Mouse (Mus musculus) midbrain, embryonic 16.5 days (tissue): ENCODE results near the gene 4921530L21Rik. TPM values are rescaled to one million over a fixed set of nuclear protein-coding genes. Genes with fewer than 3 reads are reported as not detected.

Source experiments
- ATAC-seq: fragments of 200-750 bp; cut with Nextera tagmentation; 2 replicates; pipeline ENCODE4 v1.8.0; 2017; ENCODE audit warnings: moderate TSS enrichment
- H3K27ac ChIP-seq: fragments of 300-500 bp; sonication (generic); 2 replicates; pipeline ENCODE4 v1.5.1; 2014; ENCODE audit warnings: mild to moderate bottlenecking, low read length, mixed read lengths
- H3K27me3 ChIP-seq: fragments of 300-500 bp; sonication (generic); 2 replicates; pipeline ENCODE4 v1.6.1; 2014; ENCODE audit warnings: low read depth, low read length, mixed read lengths; ENCODE audit not compliant: control insufficient read depth, insufficient read depth
- H3K36me3 ChIP-seq: fragments of 300-500 bp; sonication (generic); 2 replicates; pipeline ENCODE4 v1.6.1; 2014; ENCODE audit warnings: mild to moderate bottlenecking, low read length, moderate library complexity, mixed read lengths; ENCODE audit not compliant: control insufficient read depth, insufficient read depth
- H3K4me1 ChIP-seq: fragments of 300-500 bp; sonication (generic); 2 replicates; pipeline ENCODE4 v1.6.1; 2014; ENCODE audit warnings: mild to moderate bottlenecking, low read length, mixed read lengths; ENCODE audit not compliant: control insufficient read depth, insufficient read depth
- H3K4me2 ChIP-seq: fragments of 300-500 bp; sonication (generic); 2 replicates; pipeline ENCODE4 v1.6.1; 2014; ENCODE audit warnings: mild to moderate bottlenecking, low read length, mixed read lengths
- H3K4me3 ChIP-seq: fragments of 300-500 bp; sonication (generic); 2 replicates; pipeline ENCODE4 v1.5.1; 2014; ENCODE audit warnings: low read depth, mild to moderate bottlenecking, low read length, moderate library complexity, mixed read lengths
- H3K9ac ChIP-seq: fragments of 300-500 bp; sonication (generic); 2 replicates; pipeline ENCODE4 v1.6.1; 2014; ENCODE audit warnings: low read depth, low read length, mixed read lengths
- H3K9me3 ChIP-seq: fragments of 300-500 bp; sonication (generic); replicated peaks from 2 replicates; pipeline ENCODE4 v1.6.1; 2014; ENCODE audit warnings: mild to moderate bottlenecking, low read length, mixed read lengths; ENCODE audit not compliant: control insufficient read depth, poor library complexity, severe bottlenecking
- WGBS: fragments of 180-500 bp; shearing (Covaris S2); extraction: QIAGEN DNeasy Blood & Tissue Kit; methylation state at CpG from one replicate; pipeline ENCODE4 v1.1.7; 2014; 5-methylcytosine and 5-hydroxymethylcytosine counted together
- polyA plus RNA-seq: library from polyadenylated mRNA; unstranded; fragments of >200 nt; fragmentation: Nextera tagmentation; extraction: Ambion mirVana; gene quantifications from 2 replicates; pipeline ENCODE4 v1.2.1, GENCODE M21; 2015

4921530L21Rik gene
- polyA plus RNA-seq, 1 experiment from 2014 or later: not detected

DNA sequence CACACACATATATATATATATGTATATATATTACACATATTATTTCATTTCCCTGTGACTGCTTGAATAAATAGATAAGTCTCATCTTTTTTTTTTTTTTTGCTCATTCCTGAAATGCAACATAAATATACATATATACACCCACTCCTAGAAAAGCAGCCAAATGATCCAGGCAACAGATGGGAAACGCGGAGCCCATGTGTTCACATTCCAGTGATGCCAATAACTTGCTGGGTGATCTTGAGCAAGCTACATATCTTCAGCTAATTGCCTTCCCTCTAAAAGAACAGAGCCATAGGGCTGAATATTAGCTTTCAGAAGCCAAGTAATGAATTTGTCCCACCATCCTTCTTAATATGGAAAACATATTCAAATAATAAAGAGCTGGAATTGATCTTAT is 32.2 kb downstream of the 4921530L21Rik start:
- no peaks in the 10 kb centered on the region for H3K4me1 ChIP-seq
- H3K36me3 ChIP-seq: no peaks in the 10 kb centered on the region
- no peak for ATAC-seq
- no peaks in the 10 kb centered on the region for H3K27me3 ChIP-seq
- H3K4me2 ChIP-seq: no peak overlapping the region
- H3K27ac ChIP-seq: no peak overlapping the region
- H3K4me3 ChIP-seq: no peak overlapping the region
- H3K9ac ChIP-seq: no peak overlapping the region
- 81% methylated on average over 2 of the region's 2 CpGs for WGBS
- H3K9me3 ChIP-seq: no peaks in the 10 kb centered on the region

DNA sequence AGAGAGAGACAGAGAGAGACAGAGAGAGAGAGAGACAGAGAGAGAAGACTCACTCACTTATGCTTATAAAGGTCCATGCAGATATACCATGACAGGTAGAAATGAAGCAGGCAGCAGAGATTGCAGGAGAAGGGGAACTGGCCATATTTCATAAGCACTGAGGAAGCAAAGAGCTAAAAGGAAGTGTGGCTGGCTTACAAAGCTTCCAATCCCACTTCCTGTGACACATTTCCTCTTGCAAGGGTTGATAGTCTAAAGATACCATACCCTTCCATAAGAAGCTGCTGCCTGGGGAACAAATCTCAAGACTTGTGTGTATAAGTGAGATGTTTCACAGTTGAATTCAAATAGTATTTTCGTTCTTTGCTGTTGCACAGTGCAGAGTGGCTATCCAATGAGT is 45.7 kb downstream of the 4921530L21Rik start:
- H3K9me3 ChIP-seq: no peaks in the 10 kb centered on the region
- no peak overlapping the region for H3K4me2 ChIP-seq
- no peak for ATAC-seq
- no peaks in the 10 kb centered on the region for H3K36me3 ChIP-seq
- WGBS: 79% methylated on average over 1 of the region's 1 CpGs
- no peak overlapping the region for H3K4me3 ChIP-seq
- H3K27ac ChIP-seq: no peak overlapping the region
- H3K4me1 ChIP-seq: no peaks in the 10 kb centered on the region
- no peak overlapping the region for H3K9ac ChIP-seq
- H3K27me3 ChIP-seq: no peaks in the 10 kb centered on the region

DNA sequence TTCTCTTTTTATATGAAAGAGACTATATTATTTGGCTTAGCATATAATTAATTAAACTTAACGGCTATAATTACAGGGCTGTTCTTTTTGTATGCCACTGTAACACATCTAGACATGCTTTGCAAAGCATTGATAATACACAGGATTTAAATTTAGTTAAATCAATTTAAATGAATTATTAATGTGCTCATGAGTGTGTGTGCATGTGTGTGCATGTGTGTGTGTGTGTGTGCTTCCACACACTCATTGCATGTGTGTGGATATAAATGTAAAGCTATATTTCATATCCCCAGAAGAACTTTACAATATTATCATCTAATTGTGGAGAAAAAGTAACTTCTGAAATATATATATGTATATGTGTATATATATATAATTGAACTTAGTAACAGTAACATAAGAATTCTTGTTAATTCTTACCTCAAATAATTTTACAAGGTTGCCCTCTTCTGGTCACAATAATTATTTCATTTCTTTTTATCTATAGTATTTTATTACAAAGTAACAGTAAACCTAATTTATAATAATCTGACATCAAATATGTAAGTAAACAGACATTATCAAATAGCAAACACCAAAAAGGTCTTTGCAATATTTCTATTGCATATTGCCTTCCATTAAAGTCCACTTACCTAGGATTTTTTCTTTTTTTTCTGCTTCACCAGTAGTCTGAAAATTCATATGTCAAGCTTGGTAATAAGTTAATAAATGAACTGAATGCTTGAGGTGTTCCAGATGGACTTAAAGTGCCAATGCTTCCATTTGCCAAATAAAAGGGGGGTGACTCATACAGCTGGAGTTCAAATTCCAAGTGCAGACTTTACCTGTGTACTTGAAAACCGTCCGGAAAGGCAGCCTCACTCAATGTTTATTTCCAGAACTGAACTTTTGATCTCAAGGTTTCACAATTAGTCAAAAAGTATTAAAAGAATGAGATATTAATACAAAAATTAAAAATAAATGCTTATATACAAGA is 47.0 kb downstream of the 4921530L21Rik start:
- no peak for ATAC-seq
- Histone ChIP-seq H3K4me2 (no peak overlapping the region), H3K9ac (no peak overlapping the region), H3K36me3 (no peaks in the 10 kb centered on the region), H3K9me3 (no peaks in the 10 kb centered on the region), H3K27me3 (no peaks in the 10 kb centered on the region), H3K27ac (no peak overlapping the region), H3K4me1 (no peaks in the 10 kb centered on the region), H3K4me3 (no peak overlapping the region)
- 88% methylated on average over 3 of the region's 3 CpGs for WGBS
